Mouse (Mus musculus): ENCODE data around the gene Muc1.

- TF ChIP-seq MEF2A (IDR thresholded peaks at IDR 0.05; ENCODE audit: borderline replicate concordance, low read depth, low read length) (no peak), CTCF (conservative IDR thresholded peaks at IDR 0.05 in 1 of 2, IDR thresholded peaks at IDR 0.05 in 1 of 2; ENCODE audit: low read depth in 2 of 2, low read length in 2 of 2) (no peak), POLR2A (IDR thresholded peaks at IDR 0.05; ENCODE audit: low read depth, low read length) (no peak), USF1 (IDR thresholded peaks at IDR 0.05; ENCODE audit: low read depth, low read length) (no peak), MAZ (IDR thresholded peaks at IDR 0.05; ENCODE audit: low read depth, low read length) (no peak), KAT2A (IDR thresholded peaks at IDR 0.05; ENCODE audit: insufficient replicate concordance, low read length) (no peak), ZC3H11A (IDR thresholded peaks at IDR 0.05; ENCODE audit: low read depth, low read length) (no peak)
These were observed 8.8 kb downstream of the Muc1 start for GRCm38 (mm10) chr3:89237682-89238081.
